Mouse (Mus musculus) neural tube, embryonic 13.5 days (tissue): ENCODE results near the gene Ctdspl. TPM values are rescaled to one million over a fixed set of nuclear protein-coding genes. Genes with fewer than 3 reads are reported as not detected.

Source experiments
- ATAC-seq: fragments of 200-750 bp; cut with Nextera tagmentation; 2 replicates; pipeline ENCODE4 v1.8.0; 2017; ENCODE audit warnings: low read depth, mild to moderate bottlenecking, moderate TSS enrichment, moderate library complexity
- H3K27ac ChIP-seq: fragments of 300-500 bp; sonication (generic); replicated peaks from 2 replicates; pipeline ENCODE4 v1.5.1; 2015; ENCODE audit warnings: moderate library complexity, mild to moderate bottlenecking, inconsistent platforms
- H3K27me3 ChIP-seq: fragments of 300-500 bp; sonication (generic); 2 replicates; pipeline ENCODE4 v1.6.1; 2015; ENCODE audit warnings: mild to moderate bottlenecking, inconsistent platforms
- H3K36me3 ChIP-seq: fragments of 300-500 bp; sonication (generic); 2 replicates; pipeline ENCODE4 v1.6.1; 2015; ENCODE audit warnings: mild to moderate bottlenecking, inconsistent platforms
- H3K4me1 ChIP-seq: fragments of 300-500 bp; sonication (generic); replicated peaks from 2 replicates; pipeline ENCODE4 v1.6.1; 2015; ENCODE audit warnings: inconsistent platforms
- H3K4me2 ChIP-seq: fragments of 300-500 bp; sonication (generic); 2 replicates; pipeline ENCODE4 v1.6.1; 2015; ENCODE audit warnings: inconsistent platforms, mild to moderate bottlenecking, moderate library complexity
- H3K4me3 ChIP-seq: fragments of 300-500 bp; sonication (generic); 2 replicates; pipeline ENCODE4 v1.5.1; 2015; ENCODE audit warnings: mild to moderate bottlenecking, inconsistent platforms
- H3K9ac ChIP-seq: fragments of 300-500 bp; sonication (generic); 2 replicates; pipeline ENCODE4 v1.6.1; 2015; ENCODE audit warnings: moderate library complexity, mild to moderate bottlenecking, inconsistent platforms
- H3K9me3 ChIP-seq: fragments of 300-500 bp; sonication (generic); 2 replicates; pipeline ENCODE4 v1.6.1; 2016; ENCODE audit warnings: inconsistent platforms
- WGBS: fragments of 180-500 bp; shearing (Covaris S2); methylation state at CpG from one replicate; pipeline ENCODE4 v1.1.7; 2015; 5-methylcytosine and 5-hydroxymethylcytosine counted together
- polyA plus RNA-seq: library from polyadenylated mRNA; unstranded; fragments of >200 nt; fragmentation: Nextera tagmentation; extraction: Ambion mirVana; gene quantifications from 2 replicates; pipeline ENCODE4 v1.2.1, GENCODE M21; 2015

The Ctdspl gene
- polyA plus RNA-seq, 1 experiment from 2014 or later, result 6.8 TPM

- Histone ChIP-seq H3K36me3 (no peaks in the 10 kb centered on the region), H3K27me3 (no peaks in the 10 kb centered on the region), H3K4me3 (no peak overlapping the region), H3K27ac (no peak overlapping the region), H3K9ac (no peak overlapping the region), H3K4me2 (no peak overlapping the region), H3K9me3 (no peaks in the 10 kb centered on the region), H3K4me1 (peaks cover 21% of the 10 kb centered on the region)
- WGBS, result 81% methylated on average over 6 of the region's 6 CpGs
- ATAC-seq, result no peak
Measured at GRCm38 (mm10) chr9:118891068-118891467, 35.2 kb upstream of the Ctdspl start.

DNA sequence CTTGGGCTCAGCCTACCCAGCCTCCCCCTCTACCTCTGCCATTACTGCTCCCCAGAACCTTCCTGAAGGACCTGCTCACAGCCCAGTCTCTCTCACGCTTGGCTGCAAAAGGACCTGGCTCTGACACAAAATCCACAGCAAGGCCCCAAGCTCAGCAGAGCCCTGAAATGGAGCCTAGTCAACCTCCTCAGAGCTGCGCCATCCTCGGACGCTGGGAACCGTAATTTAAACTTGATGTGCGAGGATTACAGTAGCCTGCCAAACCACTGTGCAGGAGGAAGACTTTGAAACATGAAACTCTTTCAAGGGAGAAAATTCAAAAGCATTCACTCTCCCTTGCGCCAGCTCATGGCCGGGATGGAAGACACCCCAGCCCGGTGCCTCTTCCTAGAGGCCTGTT is 34.7 kb upstream of the Ctdspl start:
- no peak overlapping the region for H3K27ac ChIP-seq
- 76% methylated on average over 9 of the region's 9 CpGs for WGBS
- H3K4me1 ChIP-seq, result peaks cover 21% of the 10 kb centered on the region
- H3K36me3 ChIP-seq, result no peaks in the 10 kb centered on the region
- no peak for ATAC-seq
- H3K9me3 ChIP-seq, result no peaks in the 10 kb centered on the region
- no peak overlapping the region for H3K4me3 ChIP-seq
- H3K27me3 ChIP-seq, result no peaks in the 10 kb centered on the region
- H3K4me2 ChIP-seq, result no peak overlapping the region
- no peak overlapping the region for H3K9ac ChIP-seq

GRCm38 (mm10) chr9:118895101-118895500 is 31.2 kb upstream of the Ctdspl start:
- 79% methylated on average over 2 of the region's 2 CpGs for WGBS
- H3K36me3 ChIP-seq, result peaks cover 7% of the 10 kb centered on the region
- peaks cover 18% of the 10 kb centered on the region for H3K4me1 ChIP-seq
- no peak overlapping the region for H3K4me2 ChIP-seq
- ATAC-seq, result no peak
- no peaks in the 10 kb centered on the region for H3K27me3 ChIP-seq
- H3K4me3 ChIP-seq, result no peak overlapping the region
- H3K9ac ChIP-seq, result no peak overlapping the region
- H3K27ac ChIP-seq, result no peak overlapping the region
- H3K9me3 ChIP-seq, result no peaks in the 10 kb centered on the region

- no peak overlapping the region for H3K9ac ChIP-seq
- no peak overlapping the region for H3K4me2 ChIP-seq
- 81% methylated on average over 2 of the region's 2 CpGs for WGBS
- H3K27me3 ChIP-seq, result peaks cover 17% of the 10 kb centered on the region
- no peak for ATAC-seq
- no peaks in the 10 kb centered on the region for H3K9me3 ChIP-seq
- H3K36me3 ChIP-seq, result peaks cover 7% of the 10 kb centered on the region
- H3K27ac ChIP-seq, result no peak overlapping the region
- no peaks in the 10 kb centered on the region; the same call in 1 of the 2 replicates for H3K4me1 ChIP-seq
- H3K4me3 ChIP-seq, result no peak overlapping the region
Measured at GRCm38 (mm10) chr9:118900677-118901076, 25.6 kb upstream of the Ctdspl start.

DNA sequence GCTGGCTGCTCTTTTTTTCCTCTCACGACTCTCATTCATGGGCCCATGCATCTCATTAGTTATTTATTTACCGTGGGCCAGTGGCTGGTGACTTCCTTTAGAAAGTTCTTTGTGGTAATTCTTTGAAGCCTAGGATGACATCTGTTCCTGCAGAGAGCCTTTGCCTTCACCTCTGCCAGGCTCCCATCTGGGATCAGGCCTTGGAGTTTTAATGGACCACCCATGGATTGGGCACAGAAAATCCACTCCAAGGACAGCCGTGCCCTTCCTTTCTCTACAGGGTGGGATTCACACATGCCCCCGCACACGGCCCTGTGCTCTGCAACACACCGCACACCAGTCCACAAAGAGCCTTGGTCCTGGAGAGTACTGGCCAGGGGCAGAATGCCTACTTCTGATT is 24.3 kb upstream of the Ctdspl start:
- H3K4me2 ChIP-seq, result no peak overlapping the region
- peaks cover 17% of the 10 kb centered on the region for H3K27me3 ChIP-seq
- no peak overlapping the region for H3K9ac ChIP-seq
- WGBS, result 15% methylated on average over 6 of the region's 6 CpGs
- H3K4me1 ChIP-seq, result no peaks in the 10 kb centered on the region; the same call in 1 of the 2 replicates
- peak; percentile 47; the same call in 1 of the 2 replicates for ATAC-seq
- H3K36me3 ChIP-seq, result peaks cover 7% of the 10 kb centered on the region
- no peak overlapping the region for H3K4me3 ChIP-seq
- no peak overlapping the region for H3K27ac ChIP-seq
- no peaks in the 10 kb centered on the region for H3K9me3 ChIP-seq

DNA sequence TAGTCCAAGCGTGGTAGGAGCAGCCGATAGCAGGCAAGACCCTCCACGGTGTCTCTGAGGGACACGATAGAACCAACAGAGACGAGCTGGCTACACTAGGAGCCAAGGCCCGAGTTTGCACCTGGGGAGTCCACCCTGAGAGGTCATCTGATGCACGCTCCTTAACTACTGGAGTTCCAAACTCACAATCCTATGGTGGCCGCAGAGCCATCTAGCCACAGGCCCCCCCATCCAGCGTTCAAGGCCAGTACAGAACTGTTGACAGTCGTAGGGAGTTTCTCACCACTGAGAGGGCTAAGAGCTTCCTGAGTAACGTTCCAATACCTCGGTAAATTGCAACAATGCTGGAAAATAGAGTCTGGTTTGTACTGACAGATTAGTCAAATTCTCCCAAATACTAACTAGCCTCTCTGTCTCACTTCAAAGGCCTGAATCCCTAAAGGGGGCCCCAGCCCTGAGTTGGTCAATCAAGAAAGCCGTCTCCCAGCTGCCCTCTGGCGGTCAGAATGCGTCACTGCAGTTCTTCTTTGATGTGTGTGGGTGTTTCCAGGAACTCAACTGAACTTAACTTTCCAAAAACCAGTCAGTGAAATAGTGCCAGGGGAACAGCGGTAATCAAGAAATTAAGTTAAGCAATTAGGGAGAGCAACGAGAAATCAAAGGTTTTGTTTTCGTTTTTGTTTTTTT is 18.2 kb upstream of the Ctdspl start:
- H3K36me3 ChIP-seq, result no peaks in the 10 kb centered on the region
- 53% methylated on average over 18 of the region's 18 CpGs for WGBS
- 0 out of 2 replicates have a peak, but pooled peaks cover 4% of the 10 kb centered on the region for H3K4me1 ChIP-seq
- no peak for ATAC-seq
- H3K9me3 ChIP-seq, result no peaks in the 10 kb centered on the region
- peaks cover 16% of the 10 kb centered on the region for H3K27me3 ChIP-seq
- no peak overlapping the region for H3K4me3 ChIP-seq
- no peak overlapping the region for H3K4me2 ChIP-seq
- no peak overlapping the region for H3K27ac ChIP-seq
- no peak overlapping the region for H3K9ac ChIP-seq

DNA sequence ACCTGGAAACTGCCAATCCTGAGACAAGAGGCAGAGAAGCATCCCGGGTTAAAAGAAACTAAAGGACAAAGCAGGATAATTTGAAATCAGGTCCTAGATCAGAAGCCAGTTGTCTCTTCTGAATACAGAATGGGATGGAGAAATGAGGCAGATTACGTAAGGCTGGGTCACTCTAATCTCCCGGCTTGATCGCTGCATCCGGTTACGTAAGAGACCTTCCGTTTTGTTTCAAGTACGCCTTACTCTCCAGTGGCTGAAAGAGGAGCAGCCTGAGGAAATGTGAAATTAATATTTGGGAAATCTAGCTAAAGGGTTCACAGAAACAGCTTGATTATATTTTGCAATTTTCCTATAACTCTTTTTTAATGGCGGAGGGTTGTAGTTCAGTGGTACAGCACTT is 13.2 kb upstream of the Ctdspl start:
- 92% methylated on average over 9 of the region's 9 CpGs for WGBS
- H3K9me3 ChIP-seq, result no peaks in the 10 kb centered on the region
- no peak for ATAC-seq
- no peaks in the 10 kb centered on the region for H3K36me3 ChIP-seq
- peaks cover 11% of the 10 kb centered on the region; the same call in 1 of the 2 replicates for H3K4me1 ChIP-seq
- no peak overlapping the region for H3K4me2 ChIP-seq
- H3K27ac ChIP-seq, result no peak overlapping the region
- H3K4me3 ChIP-seq, result no peak overlapping the region
- H3K9ac ChIP-seq, result no peak overlapping the region
- H3K27me3 ChIP-seq, result 0 out of 2 replicates have a peak, but pooled peaks cover 4% of the 10 kb centered on the region

DNA sequence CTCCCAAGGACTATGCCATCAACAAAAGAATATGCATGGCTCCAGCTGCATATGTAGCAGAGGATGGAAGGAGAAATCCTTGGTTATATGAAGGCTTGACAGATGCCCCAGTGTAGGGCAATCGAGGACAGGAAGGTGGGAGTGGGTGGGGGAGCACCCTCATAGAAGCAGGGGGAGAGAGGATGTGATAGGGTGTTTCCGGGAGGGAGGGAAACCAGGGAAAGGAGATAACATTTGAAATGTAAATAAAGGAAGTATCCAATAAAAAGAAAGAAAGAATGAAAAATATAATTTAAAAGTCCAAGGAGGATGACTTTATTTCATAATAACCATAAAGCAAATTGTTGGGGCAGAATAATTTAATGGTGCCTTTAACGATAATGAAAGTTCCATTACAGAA is 12.6 kb upstream of the Ctdspl start:
- Histone ChIP-seq H3K27me3 (0 out of 2 replicates have a peak, but pooled peaks cover 4% of the 10 kb centered on the region), H3K4me1 (peaks cover 10% of the 10 kb centered on the region; the same call in 1 of the 2 replicates), H3K9ac (no peak overlapping the region), H3K36me3 (no peaks in the 10 kb centered on the region), H3K4me2 (no peak overlapping the region), H3K4me3 (no peak overlapping the region), H3K27ac (no peak overlapping the region), H3K9me3 (no peaks in the 10 kb centered on the region)
- WGBS, result 91% methylated on average over 3 of the region's 3 CpGs
- no peak for ATAC-seq

GRCm38 (mm10) chr9:118914589-118914988 is 11.7 kb upstream of the Ctdspl start:
- peak overlapping the region; percentile 54; the same call in 1 of the 2 replicates for H3K27ac ChIP-seq
- peaks cover 13% of the 10 kb centered on the region for H3K4me1 ChIP-seq
- H3K36me3 ChIP-seq, result no peaks in the 10 kb centered on the region
- no peak for ATAC-seq
- no peaks in the 10 kb centered on the region for H3K9me3 ChIP-seq
- no peak overlapping the region for H3K4me3 ChIP-seq
- H3K9ac ChIP-seq, result no peak overlapping the region
- H3K27me3 ChIP-seq, result 0 out of 2 replicates have a peak, but pooled peaks cover 4% of the 10 kb centered on the region
- 25% methylated on average over 8 of the region's 8 CpGs for WGBS
- H3K4me2 ChIP-seq, result no peak overlapping the region

DNA sequence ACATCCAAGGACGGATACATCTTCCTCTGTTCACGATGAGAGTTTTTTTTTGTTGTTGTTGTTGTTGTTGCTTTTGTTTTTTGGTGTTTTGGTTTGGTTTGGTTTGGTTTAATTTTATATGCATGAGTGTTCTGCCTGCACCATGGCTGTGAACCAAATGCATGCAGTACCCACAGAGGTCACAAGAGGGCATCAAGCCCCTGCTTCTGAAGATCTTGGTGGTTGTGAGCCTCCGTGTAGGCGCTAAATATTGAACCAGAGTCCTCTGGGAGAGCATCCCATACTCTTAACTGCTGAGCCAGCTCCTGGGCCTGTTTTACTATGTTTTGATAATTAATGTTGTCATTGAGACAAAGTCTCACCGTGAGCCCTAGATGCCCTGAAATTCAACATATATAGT is 11.0 kb upstream of the Ctdspl start:
- ATAC-seq, result no peak
- 52% methylated on average over 5 of the region's 5 CpGs for WGBS
- no peaks in the 10 kb centered on the region for H3K9me3 ChIP-seq
- H3K27ac ChIP-seq, result no peak overlapping the region
- peaks cover 20% of the 10 kb centered on the region for H3K4me1 ChIP-seq
- H3K9ac ChIP-seq, result no peak overlapping the region
- H3K4me3 ChIP-seq, result no peak overlapping the region
- H3K27me3 ChIP-seq, result 0 out of 2 replicates have a peak, but pooled peaks cover 4% of the 10 kb centered on the region
- no peaks in the 10 kb centered on the region for H3K36me3 ChIP-seq
- H3K4me2 ChIP-seq, result no peak overlapping the region

- Histone ChIP-seq H3K27ac (peak overlapping the region; percentile 74), H3K27me3 (0 out of 2 replicates have a peak, but pooled peaks cover 4% of the 10 kb centered on the region), H3K9ac (peak overlapping the region; percentile 35; the same call in 1 of the 2 replicates), H3K4me3 (no peak overlapping the region), H3K9me3 (no peaks in the 10 kb centered on the region), H3K36me3 (no peaks in the 10 kb centered on the region), H3K4me1 (peaks cover 26% of the 10 kb centered on the region), H3K4me2 (0 out of 2 replicates have a peak overlapping the region, but pooled peaks have one; percentile 15)
- ATAC-seq, result peak; percentile 64
- 56% methylated on average over 16 of the region's 16 CpGs for WGBS
Measured at GRCm38 (mm10) chr9:118919672-118920186, 6.5 kb upstream of the Ctdspl start.

DNA sequence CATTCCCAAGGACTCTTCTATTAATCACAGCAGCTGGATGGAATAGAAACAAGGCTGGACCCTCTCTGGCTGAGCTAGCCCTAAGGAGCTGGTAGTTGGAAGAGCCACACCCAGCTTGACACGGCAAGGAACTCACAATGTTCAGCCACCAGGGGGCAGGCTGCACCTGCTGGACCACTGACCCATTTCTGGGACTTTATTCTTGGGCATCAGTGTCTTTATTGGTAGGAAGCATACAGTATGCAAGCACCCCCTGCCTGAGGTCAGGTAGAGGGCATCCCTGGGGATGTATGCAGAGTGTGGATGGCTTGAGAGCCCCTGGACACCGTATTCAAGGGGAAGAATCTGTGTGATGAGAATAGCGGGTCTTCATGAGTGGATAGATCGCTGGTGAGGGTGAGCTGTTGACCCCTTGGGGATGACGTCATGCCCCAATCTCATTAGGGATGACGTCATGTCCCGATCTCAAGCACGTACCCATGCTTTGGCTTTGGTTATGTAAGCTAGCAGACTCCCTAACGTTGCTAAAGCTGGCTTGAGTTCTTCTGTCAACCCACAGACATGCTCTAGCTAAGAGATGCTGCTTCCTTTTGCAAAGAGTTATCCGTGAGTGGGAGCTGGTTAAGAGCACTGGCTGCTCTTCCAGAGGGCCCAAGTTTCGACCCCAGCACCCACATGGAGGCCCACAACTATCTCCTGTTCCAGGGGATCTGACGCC is 5.3 kb upstream of the Ctdspl start:
- Histone ChIP-seq H3K27me3 (0 out of 2 replicates have a peak, but pooled peaks cover 4% of the 10 kb centered on the region), H3K9ac (no peak overlapping the region), H3K4me3 (no peak overlapping the region), H3K4me2 (no peak overlapping the region), H3K9me3 (no peaks in the 10 kb centered on the region), H3K27ac (no peak overlapping the region), H3K36me3 (no peaks in the 10 kb centered on the region), H3K4me1 (peaks cover 33% of the 10 kb centered on the region)
- no peak for ATAC-seq
- WGBS, result 54% methylated on average over 12 of the region's 12 CpGs
